Mouse (Mus musculus) cerebellum, adult 2 months (tissue): Measurements from ENCODE around the gene Serpinb1c.

Source experiments
- CTCF ChIP-seq: fragments of 200-500 bp; IDR thresholded peaks from 2 replicates; pipeline ENCODE4 v1.5.1; 2011; ENCODE audit warnings: low read depth, mild to moderate bottlenecking, control low read depth, low read length, moderate library complexity, borderline replicate concordance; ENCODE audit not compliant: insufficient read depth
- POLR2A ChIP-seq: fragments of 200-500 bp; IDR thresholded peaks from 2 replicates; pipeline ENCODE4 v1.6.1; 2011; ENCODE audit warnings: low read length, control low read depth, borderline replicate concordance; ENCODE audit not compliant: insufficient read depth

- no peak for TF ChIP-seq POLR2A
- no peak for TF ChIP-seq CTCF
These were observed 34.6 kb downstream of the Serpinb1c start for GRCm38 (mm10) chr13:32863456-32863855.
